Mouse (Mus musculus): ENCODE measurements around the gene Pklr. TPM values are rescaled to one million over a fixed set of nuclear protein-coding genes. Genes with fewer than 3 reads are reported as not detected.

Pklr gene
- polyA plus RNA-seq, 1 experiment: 0.07 TPM

GRCm38 (mm10) chr3:89188478-89188875 lies 52.5 kb downstream of the Pklr start:
- no peak overlapping the region for H3K27ac ChIP-seq (ENCODE audit: insufficient read depth, low read length)
- no peak for DNase-seq
- 64% methylated on average over 12 of the region's 12 CpGs for WGBS

DNA sequence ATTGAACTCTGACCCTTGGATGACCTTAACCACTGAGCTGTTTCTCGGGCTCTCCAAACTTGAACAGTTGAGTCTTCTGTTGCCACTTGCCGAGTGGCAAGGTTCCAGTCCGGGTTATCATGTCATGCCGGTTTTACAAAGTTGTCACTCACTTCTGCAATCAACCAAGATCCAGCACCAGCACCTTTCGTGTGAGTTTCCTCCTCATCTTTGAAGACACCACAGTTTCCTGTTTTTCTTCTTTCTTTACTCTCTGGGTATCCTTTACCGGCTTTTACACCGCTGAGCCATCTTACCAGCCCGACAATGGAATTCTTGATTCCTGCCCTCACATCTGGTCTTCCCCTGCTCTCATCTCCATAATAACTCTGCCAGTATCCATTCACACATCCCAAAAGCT lies 54.5 kb downstream of the Pklr start:
- TF ChIP-seq CTCF (IDR thresholded peaks at IDR 0.05; ENCODE audit: borderline replicate concordance, insufficient read depth, low read depth, low read length): no peak
- no peak for TF ChIP-seq POLR2A (IDR thresholded peaks at IDR 0.05; ENCODE audit: borderline replicate concordance, insufficient read depth, low read length)
- no peak overlapping the region for H3K4me3 ChIP-seq (replicated peaks; ENCODE audit: insufficient read depth, low read depth, low read length)
- H3K27ac ChIP-seq (ENCODE audit: insufficient read depth, low read length): no peak overlapping the region
- DNase-seq: no peak
- H3K27me3 ChIP-seq (ENCODE audit: control insufficient read depth, insufficient read depth, low read length): no peaks in the 10 kb centered on the region
- no peaks in the 10 kb centered on the region for H3K4me1 ChIP-seq (ENCODE audit: control insufficient read depth, insufficient read depth, low read length)
- 78% methylated on average over 8 of the region's 8 CpGs for WGBS

More at GRCm38 (mm10) chr3:89188478-89188875, 52.5 kb downstream of the Pklr start:
- Histone ChIP-seq H3K4me3 (replicated peaks; ENCODE audit: insufficient read depth, low read depth, low read length) (no peak overlapping the region), H3K4me1 (ENCODE audit: control insufficient read depth, insufficient read depth, low read length) (peaks cover 8% of the 10 kb centered on the region), H3K27me3 (ENCODE audit: control insufficient read depth, insufficient read depth, low read length) (no peaks in the 10 kb centered on the region)
- TF ChIP-seq CTCF (IDR thresholded peaks at IDR 0.05; ENCODE audit: borderline replicate concordance, insufficient read depth, low read depth, low read length): no peak
- no peak for TF ChIP-seq POLR2A (IDR thresholded peaks at IDR 0.05; ENCODE audit: borderline replicate concordance, insufficient read depth, low read length)

DNA sequence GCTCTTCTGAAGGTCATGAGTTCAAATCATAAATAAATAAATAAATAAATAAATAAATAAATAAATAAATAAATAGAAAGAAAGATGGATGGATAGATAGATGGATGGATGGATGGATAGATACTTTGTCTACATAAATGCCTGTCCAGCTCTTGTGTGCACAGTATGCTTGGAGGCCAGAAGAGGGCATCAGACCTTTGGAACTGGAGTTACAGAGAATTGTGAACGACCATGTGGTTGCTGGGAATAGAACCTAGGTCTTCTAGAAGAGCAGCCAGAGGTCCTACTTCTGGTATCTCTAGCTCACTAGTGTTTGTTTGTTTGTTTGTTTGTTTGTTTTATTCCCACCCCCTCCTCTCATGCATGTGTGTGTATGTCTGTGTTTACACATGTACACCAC lies 57.4 kb downstream of the Pklr start:
- 53% methylated on average over 1 of the region's 1 CpGs for WGBS
- TF ChIP-seq CTCF (IDR thresholded peaks at IDR 0.05; ENCODE audit: borderline replicate concordance, insufficient read depth, low read depth, low read length) (no peak), POLR2A (IDR thresholded peaks at IDR 0.05; ENCODE audit: borderline replicate concordance, insufficient read depth, low read length) (no peak)
- no peaks in the 10 kb centered on the region for H3K27me3 ChIP-seq (ENCODE audit: control insufficient read depth, insufficient read depth, low read length)

GRCm38 (mm10) chr3:89193853-89194252 lies 57.9 kb downstream of the Pklr start:
- WGBS: 90% methylated on average over 2 of the region's 2 CpGs
- DNase-seq: no peak
- Histone ChIP-seq H3K4me3 (replicated peaks; ENCODE audit: insufficient read depth, low read depth, low read length) (no peak overlapping the region), H3K27ac (ENCODE audit: insufficient read depth, low read length) (no peak overlapping the region), H3K4me1 (ENCODE audit: control insufficient read depth, insufficient read depth, low read length) (no peaks in the 10 kb centered on the region), H3K27me3 (ENCODE audit: control insufficient read depth, insufficient read depth, low read length) (no peaks in the 10 kb centered on the region)
- TF ChIP-seq POLR2A (IDR thresholded peaks at IDR 0.05; ENCODE audit: borderline replicate concordance, insufficient read depth, low read length) (no peak), CTCF (IDR thresholded peaks at IDR 0.05; ENCODE audit: borderline replicate concordance, insufficient read depth, low read depth, low read length) (no peak; the same call in 1 of the 2 replicates)

More for the DNA sequence above, 57.4 kb downstream of the Pklr start:
- no peak overlapping the region for H3K4me3 ChIP-seq (replicated peaks; ENCODE audit: insufficient read depth, low read depth, low read length)
- DNase-seq: no peak
- no peak overlapping the region for H3K27ac ChIP-seq (ENCODE audit: insufficient read depth, low read length)
- H3K4me1 ChIP-seq (ENCODE audit: control insufficient read depth, insufficient read depth, low read length): no peaks in the 10 kb centered on the region

Other genes starting within 250 kb of the Pklr start
- gene Msto1, start 222.1 kb upstream of the Pklr start, polyA plus RNA-seq (2012; rRNA removed): 37.0 and 38.3 TPM in 2 replicates
- 32.2 and 32.7 TPM in 2 replicates for gene Ash1l, start 185.5 kb upstream of the Pklr start, polyA plus RNA-seq (2012; rRNA removed)
- gene Dap3, start 185.0 kb upstream of the Pklr start, polyA plus RNA-seq (2012; rRNA removed): 125 and 131 TPM in 2 replicates
- 164 and 169 TPM in 2 replicates for gene Rusc1, start 42.8 kb upstream of the Pklr start, polyA plus RNA-seq (2012; rRNA removed)
- 0.03 TPM in 1 of 2 replicates, not detected in the other for gene Gm43738, start 35.0 kb upstream of the Pklr start, polyA plus RNA-seq (2012; rRNA removed)
- gene Fdps, start 34.2 kb upstream of the Pklr start, polyA plus RNA-seq (2012; rRNA removed): 107 and 113 TPM in 2 replicates
- gene Hcn3, start 24.1 kb downstream of the Pklr start, polyA plus RNA-seq (2012; rRNA removed): 13.0 and 14.6 TPM in 2 replicates
- gene Clk2, start 28.7 kb downstream of the Pklr start, polyA plus RNA-seq (2012; rRNA removed): 75.5 and 80.2 TPM in 2 replicates
- 109 and 121 TPM in 2 replicates for gene Scamp3, start 41.3 kb downstream of the Pklr start, polyA plus RNA-seq (2012; rRNA removed)
- gene Fam189b, start 47.0 kb downstream of the Pklr start, polyA plus RNA-seq (2012; rRNA removed): 86.8 and 97.7 TPM in 2 replicates
- 69.2 and 69.8 TPM in 2 replicates for gene Gba, start 66.8 kb downstream of the Pklr start, polyA plus RNA-seq (2012; rRNA removed)
- gene Thbs3, start 79.0 kb downstream of the Pklr start, polyA plus RNA-seq (2012; rRNA removed): 23.8 and 24.2 TPM in 2 replicates
- gene Mtx1, start 90.9 kb downstream of the Pklr start, polyA plus RNA-seq (2012; rRNA removed): 153 and 167 TPM in 2 replicates
- 0.55 and 0.69 TPM in 2 replicates for gene Muc1, start 92.9 kb downstream of the Pklr start, polyA plus RNA-seq (2012; rRNA removed)
- gene Krtcap2, start 109.8 kb downstream of the Pklr start, polyA plus RNA-seq (2012; rRNA removed): 80.4 and 82.9 TPM in 2 replicates
- gene Trim46, start 110.2 kb downstream of the Pklr start, polyA plus RNA-seq (2012; rRNA removed): 49.8 and 58.5 TPM in 2 replicates
- gene Dpm3, start 123.2 kb downstream of the Pklr start, polyA plus RNA-seq (2012; rRNA removed): 212 and 218 TPM in 2 replicates
- gene Slc50a1, start 134.4 kb downstream of the Pklr start, polyA plus RNA-seq (2012; rRNA removed): 122 and 127 TPM in 2 replicates
- 14.2 and 14.7 TPM in 2 replicates for gene Efna1, start 145.0 kb downstream of the Pklr start, polyA plus RNA-seq (2012; rRNA removed)
- gene Efna3, start 186.8 kb downstream of the Pklr start, polyA plus RNA-seq (2012; rRNA removed): 31.9 and 37.0 TPM in 2 replicates
- gene Efna4, start 201.9 kb downstream of the Pklr start, polyA plus RNA-seq (2012; rRNA removed): 0.36 and 0.64 TPM in 2 replicates
- 142 and 147 TPM in 2 replicates for gene Adam15, start 213.9 kb downstream of the Pklr start, polyA plus RNA-seq (2012; rRNA removed)
- 0.32 and 0.36 TPM in 2 replicates for gene Dcst2, start 225.8 kb downstream of the Pklr start, polyA plus RNA-seq (2012; rRNA removed)
- gene Dcst1, start 229.1 kb downstream of the Pklr start, polyA plus RNA-seq (2012; rRNA removed): 0.10 and 0.27 TPM in 2 replicates

All from cerebellum, adult 2 months (tissue).